Mouse (Mus musculus) stomach, postnatal 0 days (tissue): ENCODE results near the gene Ppp5c.

ENCODE experiments used
- CTCF ChIP-seq: IDR thresholded peaks from 2 replicates; pipeline ENCODE4 v1.5.1; 2016; ENCODE audit warnings: antibody characterized with exemption, low read depth, mild to moderate bottlenecking, moderate library complexity
- EP300 ChIP-seq: optimal IDR thresholded peaks from 2 replicates; pipeline ENCODE3; 2016; ENCODE audit warnings: antibody characterized with exemption

DNA sequence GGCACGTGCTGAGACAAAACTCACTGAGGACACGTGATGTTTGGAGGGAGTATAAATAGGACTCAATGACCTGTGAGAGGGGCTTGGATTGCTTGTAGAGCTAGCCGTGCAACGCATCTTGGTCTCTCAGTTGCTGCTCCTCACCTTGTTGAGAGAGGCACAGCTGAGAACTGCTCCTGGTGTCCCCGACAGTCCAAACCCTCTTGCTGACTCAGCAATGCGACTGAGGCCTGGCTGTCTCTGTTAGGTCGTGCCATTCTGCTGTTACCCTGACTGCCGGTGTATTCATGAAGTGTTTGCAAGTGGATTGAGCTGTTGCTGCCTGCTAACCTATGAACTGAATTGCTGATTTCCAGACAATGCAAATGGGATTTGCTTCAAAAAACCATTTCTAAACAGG lies 51.4 kb downstream of the Ppp5c start:
- TF ChIP-seq CTCF (no peak), EP300 (no peak)
